Mouse (Mus musculus): ENCODE data around the gene Bmyc. TPM values are rescaled to one million over a fixed set of nuclear protein-coding genes. Genes with fewer than 3 reads are reported as not detected.

Bmyc gene
- 119 TPM for polyA plus RNA-seq (2017; shearing (Covaris generic))

GRCm38 (mm10) chr2:25706643-25707481, at the start of gene Bmyc:
Gene Bmyc (plus strand): TSS chr2:25706739.

GRCm38 (mm10) chr2:25657652-25658051, 48.9 kb upstream of the Bmyc start, which contains the start of gene Lcn5:
Gene Lcn5 (plus strand): TSS chr2:25657952.

GRCm38 (mm10) chr2:25676486-25676885, 30.1 kb upstream of the Bmyc start, which contains the start of gene Lcn6:
Gene Lcn6 (plus strand): TSS chr2:25676786.

GRCm38 (mm10) chr2:25682426-25682825, 24.1 kb upstream of the Bmyc start, which contains the start of gene Lcn10:
Gene Lcn10 (plus strand): TSS chr2:25682726.

GRCm38 (mm10) chr2:25699743-25700142, 6.8 kb upstream of the Bmyc start, which contains the start of gene Obp2a:
Gene Obp2a (plus strand): TSS chr2:25700043.

GRCm38 (mm10) chr2:25736709-25737108, 30.2 kb downstream of the Bmyc start, which contains the start of gene Obp2b:
Gene Obp2b (plus strand): TSS chr2:25737009.

Other genes starting within 250 kb of the Bmyc start
- 5.3 TPM for gene Clic3, start 249.9 kb upstream of the Bmyc start, polyA plus RNA-seq (2017; shearing (Covaris generic))
- gene Paxx, start 245.6 kb upstream of the Bmyc start, polyA plus RNA-seq (2017; shearing (Covaris generic)): 117 TPM
- gene Ptgds, start 236.7 kb upstream of the Bmyc start, polyA plus RNA-seq (2017; shearing (Covaris generic)): not detected
- gene Lcn12, start 212.8 kb upstream of the Bmyc start, polyA plus RNA-seq (2017; shearing (Covaris generic)): not detected
- 125 TPM for gene Fbxw5, start 206.0 kb upstream of the Bmyc start, polyA plus RNA-seq (2017; shearing (Covaris generic))
- 10.0 TPM for gene C8g, start 205.0 kb upstream of the Bmyc start, polyA plus RNA-seq (2017; shearing (Covaris generic))
- 106 TPM for gene Traf2, start 159.8 kb upstream of the Bmyc start, polyA plus RNA-seq (2017; shearing (Covaris generic))
- gene Edf1, start 148.9 kb upstream of the Bmyc start, polyA plus RNA-seq (2017; shearing (Covaris generic)): 249 TPM
- 1.0 TPM for gene Mamdc4, start 131.9 kb upstream of the Bmyc start, polyA plus RNA-seq (2017; shearing (Covaris generic))
- gene Phpt1, start 131.5 kb upstream of the Bmyc start, polyA plus RNA-seq (2017; shearing (Covaris generic)): 88.8 TPM
- not detected for gene Ajm1, start 125.0 kb upstream of the Bmyc start, polyA plus RNA-seq (2017; shearing (Covaris generic))
- gene Rabl6, start 98.2 kb upstream of the Bmyc start, polyA plus RNA-seq (2017; shearing (Covaris generic)): 8.2 TPM
- gene Ccdc183, start 89.1 kb upstream of the Bmyc start, polyA plus RNA-seq (2017; shearing (Covaris generic)): not detected
- 2.1 TPM for gene Tmem141, start 84.7 kb upstream of the Bmyc start, polyA plus RNA-seq (2017; shearing (Covaris generic))
- gene Fcna, start 78.7 kb upstream of the Bmyc start, polyA plus RNA-seq (2017; shearing (Covaris generic)): 5.9 TPM
- not detected for gene Lcn8, start 53.6 kb upstream of the Bmyc start, polyA plus RNA-seq (2017; shearing (Covaris generic))
- gene Lcn5, start 48.8 kb upstream of the Bmyc start, polyA plus RNA-seq (2017; shearing (Covaris generic)): not detected
- gene Lcn6, start 30.0 kb upstream of the Bmyc start, polyA plus RNA-seq (2017; shearing (Covaris generic)): 0.31 TPM
- gene Lcn10, start 24.0 kb upstream of the Bmyc start, polyA plus RNA-seq (2017; shearing (Covaris generic)): 0.33 TPM
- 0.88 TPM for gene Obp2a, start 6.7 kb upstream of the Bmyc start, polyA plus RNA-seq (2017; shearing (Covaris generic))
- gene Obp2b, start 30.3 kb downstream of the Bmyc start, polyA plus RNA-seq (2017; shearing (Covaris generic)): not detected
- not detected for gene Lcn3, start 58.8 kb downstream of the Bmyc start, polyA plus RNA-seq (2017; shearing (Covaris generic))
- not detected for gene Lcn11, start 70.3 kb downstream of the Bmyc start, polyA plus RNA-seq (2017; shearing (Covaris generic))
- not detected for gene Gm13539, start 75.5 kb downstream of the Bmyc start, polyA plus RNA-seq (2017; shearing (Covaris generic))
- gene Glt6d1, start 109.1 kb downstream of the Bmyc start, polyA plus RNA-seq (2017; shearing (Covaris generic)): not detected
- gene Lcn9, start 116.4 kb downstream of the Bmyc start, polyA plus RNA-seq (2017; shearing (Covaris generic)): not detected
- gene Sohlh1, start 140.5 kb downstream of the Bmyc start, polyA plus RNA-seq (2017; shearing (Covaris generic)): 0.21 TPM
- 0.09 TPM for gene Kcnt1, start 157.0 kb downstream of the Bmyc start, polyA plus RNA-seq (2017; shearing (Covaris generic))